Mouse (Mus musculus) brown adipose tissue, adult 24 weeks (tissue): ENCODE measurements around the gene Ptger1. TPM values are rescaled to one million over a fixed set of nuclear protein-coding genes. Genes with fewer than 3 reads are reported as not detected.

Experiments
- H3K27ac ChIP-seq: fragments of 200-500 bp; replicated peaks from 2 replicates; pipeline ENCODE4 v1.5.1; 2012; ENCODE audit warnings: low read depth, mild to moderate bottlenecking, low read length
- H3K4me1 ChIP-seq: fragments of 200-500 bp; 2 replicates; pipeline ENCODE4 v1.6.1; 2012; ENCODE audit warnings: low read length, mixed read lengths; ENCODE audit not compliant: control insufficient read depth, insufficient read depth, insufficient read length
- H3K4me3 ChIP-seq: fragments of 200-500 bp; 2 replicates; pipeline ENCODE4 v1.5.1; 2012; ENCODE audit warnings: low read depth, mild to moderate bottlenecking, low read length, moderate library complexity; ENCODE audit not compliant: insufficient read depth
- polyA plus RNA-seq: library from polyadenylated mRNA; stranded (reverse); fragments of >200 nt; gene quantifications from 2 replicates; pipeline ENCODE4 v1.2.4, GENCODE M21; 2012; ENCODE audit not compliant: missing spikeins, insufficient read depth, insufficient read length

Ptger1 gene
- polyA plus RNA-seq: not detected in 2 replicates

DNA sequence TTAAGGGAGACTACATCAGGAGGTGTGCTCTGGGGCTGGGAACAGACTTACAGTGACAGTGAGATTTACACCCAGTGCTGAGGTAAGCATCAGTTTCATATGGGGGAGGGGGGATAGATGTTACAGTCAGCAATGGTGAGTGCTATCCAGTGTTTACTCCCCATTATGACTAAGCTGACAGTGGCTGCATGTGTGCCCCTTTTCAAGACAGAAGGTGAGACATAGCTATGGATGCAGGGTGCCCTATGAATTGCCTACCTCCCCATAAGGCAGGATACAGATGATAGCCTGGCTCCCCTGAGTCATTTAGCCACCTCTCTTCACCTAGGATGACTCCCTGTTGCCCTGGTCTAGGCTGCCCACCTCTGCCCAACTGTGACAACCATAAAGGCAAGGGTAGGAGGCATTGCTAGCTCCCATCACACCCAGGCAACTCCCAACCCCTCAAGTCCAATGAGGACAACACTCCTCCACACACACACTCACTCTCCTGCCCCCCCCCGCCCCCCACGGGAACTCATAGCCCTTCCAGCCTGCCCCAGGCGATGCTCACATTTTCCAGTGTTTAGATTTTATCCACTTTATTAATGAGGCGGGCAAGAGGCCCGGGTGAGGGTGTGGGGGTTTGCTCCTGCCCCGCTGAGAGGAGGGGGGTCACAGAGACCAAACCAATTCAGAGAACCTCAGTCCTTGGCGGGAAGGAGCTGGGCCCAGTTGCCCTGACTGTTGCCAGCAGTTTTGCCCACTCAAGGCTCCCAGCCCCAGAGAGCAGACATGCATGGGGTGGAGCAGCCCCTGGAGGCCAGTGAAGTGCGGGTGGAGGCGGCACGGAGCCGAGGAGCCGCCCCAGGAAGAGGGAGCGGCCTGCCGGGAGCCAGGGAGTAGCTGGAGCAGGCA, at the start of gene Ptger1:
Gene Ptger1, plus strand, starts transcription at position 710 of the 897 bp plus-strand sequence.
- Histone ChIP-seq H3K27ac (no peak within 1 kb of the TSS), H3K4me1 (peaks cover 8% of the 10 kb centered on the region; the same call in 1 of the 2 replicates), H3K4me3 (no peak within 1 kb of the TSS)

DNA sequence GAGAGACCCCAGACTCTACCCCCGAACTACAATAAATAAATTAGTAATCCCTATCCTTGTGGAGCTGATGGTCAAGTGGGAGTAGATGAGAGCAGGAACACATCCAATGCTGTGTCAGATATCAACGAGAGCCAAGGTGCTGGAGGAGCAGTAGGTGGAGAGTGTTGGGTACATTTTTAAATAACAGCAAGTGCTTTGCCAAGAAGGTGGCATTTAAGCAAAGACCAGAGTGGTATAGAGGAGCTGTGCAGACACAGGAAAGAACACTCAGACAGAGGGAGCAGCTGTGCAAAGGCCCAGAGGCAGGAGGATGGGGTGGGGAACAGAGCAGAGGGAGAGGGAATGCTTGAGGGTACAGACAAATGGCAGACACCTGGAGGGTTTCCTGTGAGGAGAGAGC, 49.4 kb upstream of the Ptger1 start:
- Histone ChIP-seq H3K4me3 (no peak overlapping the region), H3K27ac (no peak overlapping the region), H3K4me1 (no peaks in the 10 kb centered on the region)

DNA sequence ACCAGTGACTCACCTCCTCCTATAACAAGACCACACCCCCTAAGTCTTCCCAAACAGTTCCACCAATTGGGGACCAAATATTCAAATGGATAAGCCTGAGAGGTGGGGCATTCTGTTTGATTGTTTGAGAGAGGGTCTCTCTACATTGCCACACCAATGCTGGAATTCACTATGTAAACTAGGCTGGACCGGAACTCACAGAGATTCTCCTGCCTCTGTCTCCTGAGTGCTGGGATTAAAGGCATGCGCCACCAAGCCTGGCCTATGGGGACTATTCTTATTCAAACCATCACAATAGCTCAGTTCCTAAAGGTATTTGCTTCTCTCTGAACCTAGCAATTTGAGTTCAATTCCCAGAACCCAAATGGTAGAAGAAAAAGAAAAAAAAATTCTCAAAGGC, 47.9 kb upstream of the Ptger1 start:
- H3K4me1 ChIP-seq: no peaks in the 10 kb centered on the region
- no peak overlapping the region for H3K4me3 ChIP-seq
- no peak overlapping the region for H3K27ac ChIP-seq

DNA sequence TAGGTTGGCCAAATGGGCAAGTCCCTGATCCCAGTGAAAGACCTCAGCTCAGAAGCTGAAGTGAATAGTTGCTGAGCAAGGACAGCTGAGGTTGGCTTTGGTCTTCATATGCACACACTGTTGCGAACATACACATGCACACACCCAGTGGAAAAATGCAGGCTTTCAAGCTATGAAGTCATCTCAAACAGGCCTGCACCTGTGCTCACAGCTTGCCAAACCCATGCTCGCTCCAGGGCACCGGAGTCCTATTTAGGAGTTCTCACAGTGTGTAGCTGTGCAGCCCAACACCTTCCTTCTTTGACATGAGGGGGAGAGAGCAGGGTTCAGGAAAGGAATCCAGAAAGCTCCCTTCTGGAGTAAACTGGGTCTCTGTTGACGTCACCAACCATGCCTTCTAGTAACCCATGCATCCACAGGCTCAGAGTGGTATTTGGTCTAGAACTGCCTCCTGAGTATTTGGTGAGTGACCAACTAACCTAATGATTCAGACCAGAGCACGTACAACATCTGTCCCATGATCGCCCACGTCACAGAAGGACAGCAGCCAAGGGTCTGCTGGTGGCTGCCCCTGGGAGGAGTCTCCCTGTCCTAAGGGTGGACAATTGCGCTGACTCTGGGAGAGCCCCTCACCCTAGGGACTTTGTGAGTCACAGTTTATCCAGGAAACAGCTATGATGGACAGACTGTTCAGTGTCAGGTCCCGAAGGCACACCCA, 46.8 kb upstream of the Ptger1 start:
- H3K4me1 ChIP-seq: no peaks in the 10 kb centered on the region
- no peak overlapping the region for H3K4me3 ChIP-seq
- H3K27ac ChIP-seq: no peak overlapping the region

DNA sequence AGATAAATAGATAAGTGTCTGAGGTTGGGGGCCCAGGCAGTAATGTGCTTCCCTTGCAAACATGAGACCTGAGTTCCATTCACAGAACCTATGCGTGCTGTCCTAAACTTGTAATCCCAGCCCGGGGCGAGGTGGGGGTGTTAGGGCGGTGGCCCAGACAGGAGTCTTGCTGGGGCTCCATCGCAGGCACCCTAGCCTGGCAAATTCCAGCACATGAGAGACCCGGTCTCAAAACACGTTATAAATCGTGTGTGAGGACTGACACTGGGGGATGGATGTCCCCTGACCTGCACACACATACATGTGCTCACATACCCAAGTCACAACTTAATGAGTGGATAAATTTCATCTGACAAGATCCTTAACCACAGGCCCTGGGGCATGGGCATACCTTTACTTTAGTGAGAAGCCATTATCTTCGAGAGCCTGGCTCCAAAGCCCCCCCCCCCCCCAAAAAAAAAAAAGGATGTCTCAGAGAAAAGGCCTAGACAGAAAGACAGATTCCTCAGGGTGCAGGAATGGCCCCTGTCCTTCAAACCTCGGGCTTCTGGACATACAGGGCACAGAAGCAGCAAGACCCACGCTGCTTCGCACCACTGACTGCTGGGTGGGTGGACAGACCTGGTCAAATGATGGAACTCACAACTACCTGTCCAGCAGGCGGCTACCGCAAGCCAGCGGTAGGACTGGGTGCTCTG, 44.6 kb upstream of the Ptger1 start:
- Histone ChIP-seq H3K27ac (no peak overlapping the region), H3K4me1 (no peaks in the 10 kb centered on the region), H3K4me3 (peak overlapping the region; percentile 32)

DNA sequence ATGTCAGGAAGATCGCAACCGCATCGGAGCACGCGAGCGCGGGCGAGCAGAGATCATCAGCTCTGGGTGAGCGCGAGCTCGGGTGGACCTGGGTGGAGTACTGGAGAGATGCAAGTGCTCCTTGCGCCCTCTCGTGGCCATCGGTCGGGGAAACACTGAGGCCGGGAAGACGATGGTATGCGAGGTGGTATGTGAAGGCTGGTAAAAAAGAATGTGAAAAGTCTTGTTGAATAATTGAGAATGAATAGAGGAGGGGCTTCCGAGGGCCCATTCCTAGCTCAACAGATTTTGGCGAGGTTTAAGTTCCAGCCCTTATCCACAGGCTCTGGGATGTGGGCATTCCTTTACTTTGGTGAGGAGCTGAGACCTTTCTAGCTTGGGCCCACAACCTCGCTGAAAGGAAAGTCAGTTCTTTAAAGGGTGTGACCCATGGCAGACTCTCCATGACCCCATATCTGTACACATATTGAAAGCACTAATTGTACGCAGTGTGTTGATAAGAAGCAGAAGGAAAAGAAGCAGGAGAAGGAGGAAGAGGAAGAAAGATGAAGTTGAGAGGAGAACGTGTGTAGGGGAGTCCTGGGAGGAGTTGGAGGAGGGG, 44.0 kb upstream of the Ptger1 start:
- H3K27ac ChIP-seq: no peak overlapping the region
- H3K4me1 ChIP-seq: no peaks in the 10 kb centered on the region
- H3K4me3 ChIP-seq: peak overlapping the region; percentile 32

DNA sequence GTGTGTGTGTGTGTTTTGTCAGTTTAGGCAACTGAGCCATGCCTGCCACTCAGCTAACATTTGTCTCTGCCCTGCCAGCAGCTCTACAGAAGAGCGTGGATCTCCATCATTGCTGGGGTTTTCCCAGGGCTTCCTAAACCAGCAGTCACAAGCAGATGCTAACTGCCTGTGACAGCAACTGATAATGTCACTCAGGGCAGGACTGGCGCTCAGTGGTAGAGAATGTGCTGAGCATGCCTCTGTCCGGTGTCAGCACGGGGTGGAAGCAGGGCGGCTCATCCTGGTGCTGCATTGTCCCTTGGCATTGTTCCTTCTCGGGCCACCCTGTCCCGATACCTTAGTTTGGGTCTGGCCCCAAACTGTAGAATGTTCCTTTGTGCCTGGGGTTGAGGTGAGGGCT, 42.9 kb upstream of the Ptger1 start:
- Histone ChIP-seq H3K4me3 (no peak overlapping the region), H3K27ac (no peak overlapping the region), H3K4me1 (no peaks in the 10 kb centered on the region)

DNA sequence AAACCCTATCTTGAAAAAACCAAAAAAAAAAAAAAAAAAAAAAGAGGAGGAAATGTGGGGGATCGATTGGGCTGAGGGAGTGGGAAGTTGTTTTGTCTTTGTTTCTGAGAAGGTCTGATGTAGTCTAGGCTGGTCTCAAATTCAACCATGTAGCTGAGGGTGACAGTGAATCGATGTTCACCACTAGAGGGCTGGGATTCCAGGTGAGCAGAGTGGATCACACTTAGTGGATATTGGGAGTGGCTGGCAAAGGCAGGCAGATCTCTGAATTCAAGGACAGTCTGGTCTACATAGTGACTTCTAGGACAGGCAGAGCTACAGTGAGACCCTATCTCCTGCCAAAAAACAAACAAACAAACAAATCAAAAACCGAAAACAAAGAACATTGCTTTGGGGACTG, 41.7 kb upstream of the Ptger1 start:
- Histone ChIP-seq H3K27ac (no peak overlapping the region), H3K4me1 (no peaks in the 10 kb centered on the region), H3K4me3 (no peak overlapping the region)

DNA sequence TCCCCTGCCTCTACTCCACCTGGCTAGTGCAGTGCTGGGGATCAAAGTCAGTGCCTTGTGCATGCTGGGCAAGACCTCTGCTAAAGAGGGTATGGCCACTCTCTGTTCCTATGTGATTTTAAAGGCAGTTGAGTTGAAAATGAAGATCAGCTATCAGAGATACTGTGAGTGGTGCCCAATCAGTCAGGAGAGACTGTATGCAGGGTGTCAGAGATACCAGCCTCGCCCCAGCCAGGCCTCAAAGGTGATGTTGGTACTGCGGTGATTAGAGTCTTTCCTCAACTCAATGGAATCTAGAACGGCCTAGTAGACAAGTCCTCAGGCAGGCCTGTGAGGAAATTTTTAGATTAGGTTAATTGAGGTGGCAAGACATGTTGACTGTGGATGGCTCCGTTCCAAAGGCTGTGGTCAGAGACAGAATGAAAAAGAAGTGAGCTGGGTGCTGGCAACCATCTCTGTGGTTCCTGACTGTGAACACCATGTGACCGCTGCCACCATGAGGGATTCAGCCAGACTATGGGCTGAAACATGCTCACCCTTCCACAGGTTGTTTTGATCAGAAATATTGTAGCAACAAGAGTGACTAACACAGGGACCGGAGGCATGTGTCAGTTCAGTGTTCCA, 40.7 kb upstream of the Ptger1 start:
- H3K27ac ChIP-seq: no peak overlapping the region
- H3K4me1 ChIP-seq: no peaks in the 10 kb centered on the region

DNA sequence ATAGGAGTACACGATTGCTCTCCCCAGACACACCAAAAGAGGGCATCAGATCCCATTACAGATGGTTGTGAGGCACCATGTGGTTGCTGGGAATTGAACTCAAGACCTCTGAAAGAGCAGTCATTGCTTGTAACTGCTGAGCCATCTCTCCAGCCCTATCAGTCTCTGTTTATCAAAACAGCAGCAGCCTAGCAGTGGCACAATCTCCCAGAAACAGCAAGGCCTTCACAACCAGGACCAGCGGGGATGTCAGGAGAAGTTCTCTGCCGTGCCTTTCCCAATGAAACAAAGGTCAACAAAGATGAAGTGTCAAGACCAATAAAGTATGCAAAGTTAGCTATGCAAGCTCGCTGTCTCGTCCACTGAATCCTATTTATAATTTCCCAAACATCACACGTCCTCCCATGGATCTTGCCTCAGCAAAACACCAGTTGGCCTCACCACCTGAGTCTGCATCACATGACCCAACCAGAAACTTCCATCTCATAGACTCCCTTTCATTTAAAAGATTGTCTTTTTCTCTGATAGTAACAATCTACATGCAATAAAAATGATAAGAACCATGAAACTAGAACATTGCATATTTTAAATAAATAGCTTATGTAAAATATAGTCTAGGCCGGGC, 34.3 kb upstream of the Ptger1 start:
- no peaks in the 10 kb centered on the region for H3K4me1 ChIP-seq
- no peak overlapping the region for H3K4me3 ChIP-seq
- no peak overlapping the region for H3K27ac ChIP-seq

More for the DNA sequence above, 40.7 kb upstream of the Ptger1 start:
- H3K4me3 ChIP-seq: no peak overlapping the region

DNA sequence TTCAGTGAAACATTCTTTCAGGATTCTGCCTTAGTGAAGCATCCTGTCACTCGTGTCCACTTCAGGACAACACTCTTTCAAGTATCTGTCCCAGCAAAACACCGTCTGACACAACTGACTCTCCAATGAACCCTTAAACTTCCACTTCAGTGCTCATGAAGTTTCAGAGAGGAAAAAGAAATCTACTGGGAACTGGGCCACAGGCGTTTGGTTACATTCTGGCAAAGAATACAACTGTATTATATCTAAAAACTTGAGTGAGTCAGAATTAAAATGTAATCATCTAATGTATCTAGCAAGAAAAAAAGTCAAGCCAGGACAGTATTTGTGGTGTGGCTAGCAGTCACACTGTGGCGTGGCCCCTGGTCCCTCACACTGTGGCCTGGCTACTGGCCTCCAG, 27.6 kb upstream of the Ptger1 start:
- H3K4me3 ChIP-seq: no peak overlapping the region
- no peaks in the 10 kb centered on the region for H3K4me1 ChIP-seq
- no peak overlapping the region for H3K27ac ChIP-seq

DNA sequence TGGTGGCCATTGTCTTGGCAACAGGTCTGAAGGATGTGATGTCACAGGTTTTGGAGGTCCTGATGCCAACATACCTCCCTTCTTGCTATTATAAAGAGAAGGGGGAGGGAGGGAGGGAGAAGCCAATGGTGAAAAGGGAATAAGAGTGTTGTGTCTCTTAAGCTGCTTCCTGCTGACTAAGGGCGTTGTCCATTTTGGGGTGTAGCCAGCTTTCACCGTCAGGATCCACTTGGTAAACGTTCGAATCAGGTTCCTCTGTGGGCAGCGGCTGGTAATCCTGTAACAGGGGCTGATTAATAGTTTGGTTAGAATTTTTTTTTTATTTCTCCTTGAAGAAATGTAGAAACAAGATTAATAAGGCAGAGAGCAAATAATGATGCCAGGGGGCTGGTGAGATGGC, 26.8 kb upstream of the Ptger1 start:
- Histone ChIP-seq H3K4me3 (no peak overlapping the region), H3K27ac (no peak overlapping the region), H3K4me1 (no peaks in the 10 kb centered on the region)

DNA sequence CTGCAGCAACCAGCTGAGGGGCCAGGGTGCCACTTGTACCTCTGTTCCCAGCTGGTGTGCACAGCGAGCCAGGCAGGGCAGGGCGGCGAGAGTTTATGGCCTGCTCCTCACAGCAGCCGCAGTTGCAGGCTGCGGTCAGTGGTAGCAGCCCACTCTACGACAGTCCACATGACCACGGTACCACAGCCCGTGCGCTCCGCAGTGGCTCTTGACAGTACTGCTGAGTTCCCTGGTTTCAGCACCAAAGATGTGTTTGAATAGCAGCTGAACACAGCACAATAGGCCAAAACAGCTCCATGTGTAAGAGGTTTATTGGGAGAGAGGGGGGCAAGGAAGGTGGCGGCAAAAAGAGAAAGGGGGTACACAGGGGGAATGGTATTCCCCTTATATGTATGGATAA, 19.0 kb upstream of the Ptger1 start:
- H3K4me1 ChIP-seq: no peaks in the 10 kb centered on the region
- H3K27ac ChIP-seq: no peak overlapping the region
- no peak overlapping the region for H3K4me3 ChIP-seq

DNA sequence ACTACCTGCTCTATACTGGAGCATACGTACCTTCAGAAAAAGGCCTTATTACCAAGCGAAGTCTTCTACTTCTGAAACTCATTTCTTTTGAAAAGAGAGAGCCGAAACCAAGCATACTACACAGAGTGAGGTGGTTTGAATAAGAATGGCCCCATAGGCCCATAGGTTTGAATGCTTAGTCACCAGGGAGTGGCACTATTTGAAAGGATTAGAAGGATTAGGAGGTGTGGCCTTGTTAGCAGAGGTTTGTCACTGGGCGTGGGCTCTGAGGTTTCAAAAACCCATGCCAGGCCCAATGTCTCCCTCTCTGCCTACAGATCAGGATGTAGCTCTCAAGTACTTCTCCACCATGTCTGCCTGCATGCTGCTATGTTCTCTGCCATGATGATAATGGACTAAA, 18.4 kb upstream of the Ptger1 start:
- no peak overlapping the region for H3K4me3 ChIP-seq
- no peaks in the 10 kb centered on the region; the same call in 1 of the 2 replicates for H3K4me1 ChIP-seq
- H3K27ac ChIP-seq: no peak overlapping the region
